Mouse (Mus musculus): ENCODE data around the gene Dnajc3. TPM values are rescaled to one million over a fixed set of nuclear protein-coding genes. Genes with fewer than 3 reads are reported as not detected.
A peak's percentile ranks its signal among the peaks of the same experiment; 100 is the strongest.

Gene Dnajc3
- total and polyA plus RNA-seq, 3 experiments, result 29.0 to 40.6 (median 31.6) TPM

- dilution Hi-C loops (cut with MboI; ENCODE audit: extremely low pct_ligation_motif_present, extremely low pct_unique_long_range_greater_than_20kb, low sequenced_read_pairs), result no loop called here
- in situ Hi-C loops (cut with MboI; ENCODE audit: low pct_ligation_motif_present, low pct_unique_long_range_greater_than_20kb, low sequenced_read_pairs), result no loop called here
- H3K27me3 ChIP-seq (replicated peaks), result no peaks in the 10 kb centered on the region
- H3K4me2 ChIP-seq (ENCODE audit: insufficient read depth, low read depth, poor library complexity, severe bottlenecking), result no peak overlapping the region
- no peaks in the 10 kb centered on the region for H3K9me3 ChIP-seq (replicated peaks; ENCODE audit: low read length)
- DNase-seq (ENCODE audit: extremely low read depth), result no peak
- H3K27ac ChIP-seq (ENCODE audit: insufficient read depth, low read depth), result no peak overlapping the region
- TF ChIP-seq ZKSCAN1 (IDR thresholded peaks at IDR 0.05; ENCODE audit: borderline replicate concordance, low read depth, low read length) (no peak), ZNF384 (IDR thresholded peaks at IDR 0.05; ENCODE audit: low read depth, low read length) (no peak), POLR2A (IDR thresholded peaks at IDR 0.05; ENCODE audit: low read depth, low read length) (no peak), MEF2A (IDR thresholded peaks at IDR 0.05; ENCODE audit: borderline replicate concordance, low read depth, low read length) (no peak), CHD1 (IDR thresholded peaks at IDR 0.05; ENCODE audit: low read depth, low read length) (no peak), CTCF (conservative IDR thresholded peaks at IDR 0.05 in 1 of 2, IDR thresholded peaks at IDR 0.05 in 1 of 2; ENCODE audit: low read depth in 2 of 2, low read length in 2 of 2) (no peak), GABPA (IDR thresholded peaks at IDR 0.05; ENCODE audit: insufficient replicate concordance, low read depth, low read length) (no peak), NRF1 (IDR thresholded peaks at IDR 0.05; ENCODE audit: low read depth, low read length) (no peak), JUN (IDR thresholded peaks at IDR 0.05; ENCODE audit: insufficient read depth, low read depth, low read length) (no peak), NELFE (IDR thresholded peaks at IDR 0.05; ENCODE audit: low read depth, low read length) (no peak), MAFK (IDR thresholded peaks at IDR 0.05; ENCODE audit: insufficient replicate concordance, low read length) (no peak), MAX (IDR thresholded peaks at IDR 0.05; ENCODE audit: low read length) (no peak), USF1 (IDR thresholded peaks at IDR 0.05; ENCODE audit: low read depth, low read length) (no peak), USF2 (conservative IDR thresholded peaks at IDR 0.05; ENCODE audit: low read depth, low read length) (no peak), MYC (IDR thresholded peaks at IDR 0.05; ENCODE audit: low read depth, low read length) (no peak), PAX5 (IDR thresholded peaks at IDR 0.05; ENCODE audit: low read length) (no peak), ELF1 (IDR thresholded peaks at IDR 0.05; ENCODE audit: low read depth, low read length) (no peak), MAZ (IDR thresholded peaks at IDR 0.05; ENCODE audit: low read depth, low read length) (no peak)
- no peaks in the 10 kb centered on the region for H3K36me3 ChIP-seq (replicated peaks in 1 of 2; ENCODE audit: control insufficient read depth in 1 of 2, insufficient read depth in 1 of 2, low read length in 1 of 2)
- H3K9ac ChIP-seq (ENCODE audit: insufficient read depth, low read depth), result no peak overlapping the region
- peaks cover 0 to 3% of the 10 kb centered on the region in 2 experiments; a peak in 1 of 4 replicates for H3K4me1 ChIP-seq (ENCODE audit: control insufficient read depth in 1 of 2, insufficient read depth in 2 of 2)
- H3K79me2 ChIP-seq (replicated peaks; ENCODE audit: control insufficient read depth, extremely low read depth, insufficient read depth, poor library complexity, severe bottlenecking), result no peaks in the 10 kb centered on the region
- no peak overlapping the region for H3K4me3 ChIP-seq (replicated peaks in 1 of 3; ENCODE audit: low read depth in 2 of 3, low read length in 2 of 3, poor library complexity in 1 of 3)
These were observed 15.1 kb upstream of the Dnajc3 start for GRCm38 (mm10) chr14:118922667-118923184.

GRCm38 (mm10) chr14:118924673-118925615, 12.8 kb upstream of the Dnajc3 start, which contains the start of gene Dzip1:
TSS of gene Dzip1 (minus strand) at chr14:118925460.
- Histone ChIP-seq H3K27ac (ENCODE audit: insufficient read depth, low read depth) (no peak within 1 kb of the TSS), H3K27me3 (replicated peaks) (no peaks in the 10 kb centered on the region), H3K9ac (ENCODE audit: insufficient read depth, low read depth) (no peak within 1 kb of the TSS), H3K36me3 (replicated peaks in 1 of 2; ENCODE audit: control insufficient read depth in 1 of 2, insufficient read depth in 1 of 2, low read length in 1 of 2) (no peaks in the 10 kb centered on the region), H3K9me3 (replicated peaks; ENCODE audit: low read length) (no peaks in the 10 kb centered on the region), H3K4me3 (replicated peaks in 1 of 3; ENCODE audit: low read depth in 2 of 3, low read length in 2 of 3, poor library complexity in 1 of 3) (peak within 1 kb of the TSS; percentile 6 to 44 (median 22)), H3K4me1 (ENCODE audit: control insufficient read depth in 1 of 2, insufficient read depth in 2 of 2) (peaks cover 4 to 12% of the 10 kb centered on the region in 2 experiments; a peak in 3 of 4 replicates), H3K4me2 (ENCODE audit: insufficient read depth, low read depth, poor library complexity, severe bottlenecking) (peak within 1 kb of the TSS; percentile 54), H3K79me2 (replicated peaks; ENCODE audit: control insufficient read depth, extremely low read depth, insufficient read depth, poor library complexity, severe bottlenecking) (no peaks in the 10 kb centered on the region)
- in situ Hi-C loops (cut with MboI; ENCODE audit: low pct_ligation_motif_present, low pct_unique_long_range_greater_than_20kb, low sequenced_read_pairs), result no loop called here
- TF ChIP-seq MAFK (IDR thresholded peaks at IDR 0.05; ENCODE audit: insufficient replicate concordance, low read length), result no peak
- no peak for TF ChIP-seq ELF1 (IDR thresholded peaks at IDR 0.05; ENCODE audit: low read depth, low read length)
- peak; percentile 35; the same call in 1 of the 2 replicates for TF ChIP-seq MAX (IDR thresholded peaks at IDR 0.05; ENCODE audit: low read length)
- TF ChIP-seq ZNF384 (IDR thresholded peaks at IDR 0.05; ENCODE audit: low read depth, low read length), result peak; percentile 46
- TF ChIP-seq RAD21 (IDR thresholded peaks at IDR 0.05; ENCODE audit: low read depth, low read length), result no peak
- no peak for TF ChIP-seq CHD1 (IDR thresholded peaks at IDR 0.05; ENCODE audit: low read depth, low read length)
- TF ChIP-seq EP300 (IDR thresholded peaks at IDR 0.05; ENCODE audit: low read length), result no peak
- TF ChIP-seq TCF12 (IDR thresholded peaks at IDR 0.05; ENCODE audit: low read depth, low read length), result no peak
- TF ChIP-seq BHLHE40 (IDR thresholded peaks at IDR 0.05; ENCODE audit: low read depth, low read length), result peak; percentile 59; the same call in 1 of the 2 replicates
- no peak for TF ChIP-seq ETS1 (conservative IDR thresholded peaks at IDR 0.05; ENCODE audit: low read depth, low read length)
- no peak for TF ChIP-seq RCOR1 (conservative IDR thresholded peaks at IDR 0.05; ENCODE audit: low read depth, low read length)
- no peak for TF ChIP-seq JUN (IDR thresholded peaks at IDR 0.05; ENCODE audit: insufficient read depth, low read depth, low read length)
- no peak for TF ChIP-seq SMC3 (IDR thresholded peaks at IDR 0.05; ENCODE audit: low read depth, low read length)
- no peak for TF ChIP-seq POLR2AphosphoS2 (IDR thresholded peaks at IDR 0.05; ENCODE audit: low read depth, low read length)
- TF ChIP-seq ZMIZ1 (IDR thresholded peaks at IDR 0.05; ENCODE audit: low read depth, low read length), result no peak
- peak; percentile 11; the same call in 1 of the 2 replicates for TF ChIP-seq USF2 (conservative IDR thresholded peaks at IDR 0.05; ENCODE audit: low read depth, low read length)
- TF ChIP-seq USF1 (IDR thresholded peaks at IDR 0.05; ENCODE audit: low read depth, low read length), result peak; percentile 69
- dilution Hi-C loops (cut with MboI; ENCODE audit: extremely low pct_ligation_motif_present, extremely low pct_unique_long_range_greater_than_20kb, low sequenced_read_pairs), result no loop called here
- no peak for DNase-seq (ENCODE audit: extremely low read depth)
